Mouse (Mus musculus) G1E (cell line): Measurements from ENCODE around the gene Stom. TPM values are rescaled to one million over a fixed set of nuclear protein-coding genes. Genes with fewer than 3 reads are reported as not detected.

Source experiments
- ATAC-seq: 2 replicates; pipeline ENCODE4 v1.8.0; 2016; ENCODE audit warnings: mild to moderate bottlenecking; ENCODE audit not compliant: insufficient number of reproducible peaks, poor library complexity, low FRiP score, severe bottlenecking; ENCODE audit errors: extremely low read depth
- DNase-seq: peaks from one replicate; pipeline ENCODE4 v3.0.0; 2012; ENCODE audit warnings: low spot score
- H3K27me3 ChIP-seq: 2 replicates; pipeline ENCODE4 v1.6.1; 2012; ENCODE audit warnings: mild to moderate bottlenecking, low read length, inconsistent platforms; ENCODE audit not compliant: insufficient read depth
- H3K36me3 ChIP-seq: replicated peaks from 2 replicates; pipeline ENCODE3; 2012; ENCODE audit warnings: mild to moderate bottlenecking, inconsistent platforms
- H3K4me1 ChIP-seq: 2 replicates; pipeline ENCODE4 v1.6.1; 2012; ENCODE audit warnings: low read depth, low read length, inconsistent platforms, mixed read lengths; ENCODE audit not compliant: insufficient read depth
- H3K4me3 ChIP-seq: 2 replicates; pipeline ENCODE4 v1.5.1; 2012; ENCODE audit warnings: low read depth, mild to moderate bottlenecking, inconsistent platforms, low read length, moderate library complexity, mixed read lengths
- H3K9me3 ChIP-seq: replicated peaks from 2 replicates; pipeline ENCODE4 v1.6.1; 2012; ENCODE audit warnings: inconsistent platforms
- CTCF ChIP-seq: IDR thresholded peaks from 2 replicates; pipeline ENCODE4 v1.5.1; 2012; ENCODE audit warnings: low read depth, low read length, inconsistent platforms, mixed read lengths
- GATA1 ChIP-seq: IDR thresholded peaks from 2 replicates; pipeline ENCODE4 v1.6.1; 2012; ENCODE audit warnings: borderline replicate concordance, low read length, inconsistent platforms, mixed read lengths
- GATA2 ChIP-seq: IDR thresholded peaks from 2 replicates; pipeline ENCODE4 v1.6.1; 2012; ENCODE audit warnings: low read depth, low read length, inconsistent platforms, borderline replicate concordance
- POLR2AphosphoS5 ChIP-seq: IDR thresholded peaks from 2 replicates; pipeline ENCODE4 v1.6.1; 2012; ENCODE audit warnings: low read depth, low read length, inconsistent platforms; ENCODE audit not compliant: insufficient replicate concordance
- TAL1 ChIP-seq: conservative IDR thresholded peaks from 2 replicates; pipeline ENCODE4 v1.6.1; 2012; ENCODE audit warnings: low read depth, low read length, inconsistent platforms, mixed read lengths
- polyA plus RNA-seq: library from polyadenylated mRNA; stranded (reverse); fragments of >175 nt; gene quantifications from 2 replicates; pipeline ENCODE4 v1.2.3, GENCODE M21; 2012
- total RNA-seq, 2 experiments: library from RNA; stranded (forward) in 1 of 2; stranded (reverse) in 1 of 2; fragments of 200-1000 nt in 1 of 2; fragments of >200 nt in 1 of 2; fragmentation: Nextera tagmentation in 1 of 2; gene quantifications; 2 replicates each; pipeline ENCODE4 v1.2.3; 2014 to 2017

Stom gene
- total and polyA plus RNA-seq, 3 experiments = 3.4 to 51.4 (median 13.7) TPM

- Histone ChIP-seq H3K27me3 (no peaks in the 10 kb centered on the region), H3K36me3 (peaks cover 2% of the 10 kb centered on the region), H3K9me3 (no peaks in the 10 kb centered on the region), H3K4me3 (no peak overlapping the region), H3K4me1 (peaks cover 63% of the 10 kb centered on the region)
- TF ChIP-seq POLR2AphosphoS5 (no peak), GATA2 (no peak), TAL1 (no peak), GATA1 (no peak), CTCF (no peak)
- DNase-seq = no peak
- no peak for ATAC-seq
These were observed 3.1 kb downstream of the Stom start for GRCm38 (mm10) chr2:35333670-35334069.

GRCm38 (mm10) chr2:35331205-35331604 lies 5.6 kb downstream of the Stom start:
- ATAC-seq = no peak
- no peak for DNase-seq
- Histone ChIP-seq H3K27me3 (no peaks in the 10 kb centered on the region), H3K36me3 (peaks cover 2% of the 10 kb centered on the region), H3K4me1 (peaks cover 74% of the 10 kb centered on the region), H3K4me3 (no peak overlapping the region), H3K9me3 (no peaks in the 10 kb centered on the region)
- TF ChIP-seq GATA1 = no peak
- TF ChIP-seq POLR2AphosphoS5 = no peak
- TF ChIP-seq GATA2 = no peak
- no peak for TF ChIP-seq CTCF
- no peak for TF ChIP-seq TAL1

DNA sequence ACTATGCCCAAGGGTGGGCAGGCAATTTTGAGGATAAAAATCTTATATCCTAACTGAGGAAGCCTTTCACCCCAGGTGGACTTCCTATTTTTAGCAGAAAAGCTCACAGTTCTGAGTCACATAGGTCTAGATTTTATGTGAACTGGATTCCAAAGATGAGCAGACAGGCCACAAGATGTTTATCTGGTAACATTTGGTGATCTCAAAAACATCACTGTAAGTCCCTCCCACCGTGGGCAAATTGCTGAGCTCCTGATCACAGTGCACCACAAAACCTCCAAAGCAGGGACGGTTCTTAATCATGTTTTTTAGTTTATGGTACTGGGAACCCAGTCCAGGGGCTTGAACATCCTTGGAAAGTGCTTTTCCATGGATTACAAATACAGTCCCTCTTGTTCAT lies 7.7 kb downstream of the Stom start:
- ATAC-seq (no peak), DNase-seq (no peak)
- peaks cover 61% of the 10 kb centered on the region for H3K4me1 ChIP-seq
- TF ChIP-seq POLR2AphosphoS5 (no peak), GATA1 (no peak), CTCF (no peak), GATA2 (no peak), TAL1 (no peak)
- H3K9me3 ChIP-seq = no peaks in the 10 kb centered on the region
- peaks cover 16% of the 10 kb centered on the region for H3K36me3 ChIP-seq
- no peak overlapping the region for H3K4me3 ChIP-seq
- H3K27me3 ChIP-seq = no peaks in the 10 kb centered on the region

- Histone ChIP-seq H3K27me3 (no peaks in the 10 kb centered on the region), H3K36me3 (peaks cover 24% of the 10 kb centered on the region), H3K4me1 (peaks cover 55% of the 10 kb centered on the region), H3K4me3 (peak overlapping the region; percentile 55; the same call in 1 of the 2 replicates), H3K9me3 (no peaks in the 10 kb centered on the region)
- ATAC-seq (no peak), DNase-seq (no peak)
- TF ChIP-seq POLR2AphosphoS5 (no peak), GATA2 (no peak)
These were observed 8.5 kb downstream of the Stom start for GRCm38 (mm10) chr2:35328064-35328792.

GRCm38 (mm10) chr2:35327583-35327982 lies 9.2 kb downstream of the Stom start:
- peaks cover 49% of the 10 kb centered on the region for H3K4me1 ChIP-seq
- no peaks in the 10 kb centered on the region for H3K9me3 ChIP-seq
- no peaks in the 10 kb centered on the region for H3K27me3 ChIP-seq
- ATAC-seq = peak; percentile 54
- no peak for TF ChIP-seq POLR2AphosphoS5
- TF ChIP-seq GATA2 = no peak
- no peak for TF ChIP-seq GATA1
- TF ChIP-seq TAL1 = no peak
- no peak for TF ChIP-seq CTCF
- peak; percentile 28 for DNase-seq
- H3K4me3 ChIP-seq = peak overlapping the region; percentile 50; the same call in 1 of the 2 replicates
- peaks cover 29% of the 10 kb centered on the region for H3K36me3 ChIP-seq

GRCm38 (mm10) chr2:35326931-35327330 lies 9.8 kb downstream of the Stom start:
- Histone ChIP-seq H3K4me3 (no peak overlapping the region), H3K27me3 (no peaks in the 10 kb centered on the region), H3K4me1 (peaks cover 45% of the 10 kb centered on the region), H3K9me3 (no peaks in the 10 kb centered on the region), H3K36me3 (peaks cover 35% of the 10 kb centered on the region)
- no peak for DNase-seq
- TF ChIP-seq CTCF (no peak), POLR2AphosphoS5 (no peak), GATA2 (no peak), GATA1 (no peak), TAL1 (no peak)
- ATAC-seq = no peak
